Mouse (Mus musculus) hematopoietic stem cell, adult 5-6 weeks (primary cell): Measurements from ENCODE around the gene Msln. TPM values are rescaled to one million over a fixed set of nuclear protein-coding genes. Genes with fewer than 3 reads are reported as not detected.

Experiments
- ATAC-seq, 2 experiments: fragments of 125-278 bp in 1 of 2; replicated peaks in 1 of 2; 2 replicates each; pipeline ENCODE4 v1.8.0; 2016 to 2017; ENCODE audit warnings: inconsistent platforms in 2 of 2, mild to moderate bottlenecking in 2 of 2, moderate number of reproducible peaks in 2 of 2, low read depth in 1 of 2, moderate TSS enrichment in 1 of 2; ENCODE audit not compliant: low FRiP score in 2 of 2, poor library complexity in 2 of 2, severe bottlenecking in 2 of 2, insufficient read depth in 1 of 2, low TSS enrichment in 1 of 2
- total RNA-seq: library from RNA; stranded (forward); fragments of 172-1452, 232-1000 nt; gene quantifications from 2 replicates; pipeline ENCODE4 v1.2.3, GENCODE M21; 2017

Msln gene
- total RNA-seq, 1 experiment from 2014 or later = not detected

GRCm38 (mm10) chr17:25777948-25778347, 23.8 kb upstream of the Msln start:
- no peak for ATAC-seq

- ATAC-seq = no peak
These were observed 21.3 kb upstream of the Msln start for GRCm38 (mm10) chr17:25775318-25776062.

- ATAC-seq = peak; percentile 92 to 94
These were observed 19.5 kb upstream of the Msln start, which contains the start of gene Narfl for GRCm38 (mm10) chr17:25773549-25774120. Gene Narfl (plus strand): TSS chr17:25773776.

- no peak for ATAC-seq
These were observed 15.2 kb upstream of the Msln start for GRCm38 (mm10) chr17:25769331-25769730.

- ATAC-seq = no peak
These were observed 11.7 kb upstream of the Msln start for GRCm38 (mm10) chr17:25765886-25766285.

- no peak for ATAC-seq
These were observed 8.4 kb upstream of the Msln start for GRCm38 (mm10) chr17:25762591-25762990.

GRCm38 (mm10) chr17:25761561-25761970, 7.4 kb upstream of the Msln start:
- ATAC-seq = no peak

- no peak for ATAC-seq
These were observed 6.0 kb upstream of the Msln start for GRCm38 (mm10) chr17:25760148-25760547.

GRCm38 (mm10) chr17:25757691-25758090, 3.5 kb upstream of the Msln start:
- ATAC-seq = no peak

GRCm38 (mm10) chr17:25756378-25757242, 2.4 kb upstream of the Msln start:
- no peak; a peak in 1 of 4 replicates for ATAC-seq

GRCm38 (mm10) chr17:25755627-25756377, 1.6 kb upstream of the Msln start:
- ATAC-seq = no peak

- ATAC-seq = no peak
These were observed 908 bp upstream of the Msln start for GRCm38 (mm10) chr17:25755086-25755485.

GRCm38 (mm10) chr17:25751446-25751845, 2.7 kb downstream of the Msln start:
- ATAC-seq = no peak

GRCm38 (mm10) chr17:25749314-25749713, 4.9 kb downstream of the Msln start:
- ATAC-seq = no peak

GRCm38 (mm10) chr17:25748238-25748637, 5.9 kb downstream of the Msln start:
- no peak for ATAC-seq

- no peak for ATAC-seq
These were observed 9.9 kb downstream of the Msln start for GRCm38 (mm10) chr17:25744311-25744710.

- no peak; a peak in 1 of 4 replicates for ATAC-seq
These were observed 10.3 kb downstream of the Msln start for GRCm38 (mm10) chr17:25743831-25744230.
